In the genomic region with DNA sequence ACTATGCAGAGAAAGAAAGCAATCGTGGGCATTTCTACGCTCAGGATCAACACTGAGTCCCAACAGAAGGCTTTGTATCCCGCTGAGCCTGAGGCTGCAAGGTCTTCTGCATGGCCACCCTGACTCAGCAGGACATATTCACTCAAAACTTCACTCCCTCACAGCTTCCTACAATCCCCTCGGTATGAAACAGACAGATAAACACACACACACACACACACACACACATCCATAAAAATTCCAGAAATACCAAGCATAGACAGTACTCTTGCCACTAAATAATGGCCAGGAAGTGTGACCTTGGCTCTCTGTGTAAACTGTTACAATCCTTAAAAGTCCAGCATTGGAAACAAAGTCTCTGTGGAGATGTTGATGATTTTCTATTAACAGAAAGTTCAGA, we compare ENCODE assay signal across 21 mouse cellular contexts.
DNase-seq lines count a peak whose midpoint lies in the region; ATAC-seq and TF ChIP-seq lines count a peak whose summit lies in the region.
"Had no signal": no experiment of that assay in that cellular context is flagged by ENCODE, and none has a peak within 500 bp of the region (broad histone marks: within the 10 kb centered on the region; RNA-seq: fewer than 3 reads in every experiment).

No protein-coding gene starts in this region.

- no peaks in the 10 kb centered on the region for H3K9me3 ChIP-seq in kidney, embryonic 14.5 days (ENCODE audit: control insufficient read depth, low read length)
- H3K9me3 ChIP-seq: embryonic facial prominence, embryonic 15.5 days; lung, embryonic 15.5 days had no signal

- no peak for TF ChIP-seq CTCF in kidney, adult 2 months (conservative IDR thresholded peaks at IDR 0.05; ENCODE audit: insufficient read depth, insufficient read length, low read depth, low read length)

- peak; percentile 24 for DNase-seq in kidney, adult 2 months
- DNase-seq in ovary, adult 18-20 months (ENCODE audit: low spot score) = peak; percentile 1
- no peak for DNase-seq in ovary, postnatal 10 days (ENCODE audit: low spot score)
- peak; percentile 37 for DNase-seq in kidney, postnatal 14 days
- no peak for DNase-seq in heart, adult 9 months (ENCODE audit: low spot score in 2 of 2)
- DNase-seq: adrenal gland, adult 2 months; cerebellum, adult 9-11 months; gastrocnemius, postnatal 36 days; heart, postnatal 14 days; thymus, postnatal 36 days had no signal

- no peak overlapping the region for H3K27ac ChIP-seq in kidney, adult 2 months (ENCODE audit: insufficient read depth, low read depth, low read length)
- no peak overlapping the region for H3K27ac ChIP-seq in kidney, embryonic 14.5 days (ENCODE audit: low read depth, low read length)
- H3K27ac ChIP-seq: embryonic facial prominence, embryonic 15.5 days; hindbrain, embryonic 14.5 days; limb, embryonic 12.5 days; liver, embryonic 12.5 days; lung, embryonic 15.5 days had no signal

- no peak for TF ChIP-seq POLR2A in kidney, adult 2 months (IDR thresholded peaks at IDR 0.05; ENCODE audit: low read depth, low read length)

- no peak overlapping the region for H3K9ac ChIP-seq in kidney, embryonic 14.5 days (ENCODE audit: low read depth, low read length)
- H3K9ac ChIP-seq: embryonic facial prominence, embryonic 15.5 days; hindbrain, embryonic 14.5 days; limb, embryonic 12.5 days; liver, embryonic 12.5 days; lung, embryonic 15.5 days had no signal

- H3K27me3 ChIP-seq in kidney, adult 2 months (replicated peaks; ENCODE audit: control insufficient read depth, insufficient read depth, low read length) = no peaks in the 10 kb centered on the region
- no peaks in the 10 kb centered on the region for H3K27me3 ChIP-seq in kidney, embryonic 14.5 days (ENCODE audit: control insufficient read depth, insufficient read depth, low read length)
- H3K27me3 ChIP-seq: CH12.LX; embryonic facial prominence, embryonic 15.5 days; limb, embryonic 12.5 days; liver, embryonic 12.5 days; lung, embryonic 15.5 days; megakaryocyte, embryonic 14.5 days had no signal

- H3K4me1 ChIP-seq in kidney, adult 2 months (ENCODE audit: control insufficient read depth, insufficient read depth, low read length) = no peaks in the 10 kb centered on the region
- no peaks in the 10 kb centered on the region for H3K4me1 ChIP-seq in kidney, embryonic 14.5 days (ENCODE audit: control insufficient read depth, insufficient read depth, low read length)
- H3K4me1 ChIP-seq: embryonic facial prominence, embryonic 15.5 days; limb, embryonic 12.5 days; liver, embryonic 12.5 days; lung, embryonic 15.5 days; megakaryocyte, embryonic 14.5 days had no signal

- ATAC-seq in kidney, embryonic 14.5 days (ENCODE audit: low FRiP score, low TSS enrichment) = no peak
- no peak for ATAC-seq in megakaryocyte progenitor cell, adult 5-6 weeks (replicated peaks; ENCODE audit: poor library complexity)
- ATAC-seq: forebrain, embryonic 16.5 days; liver, embryonic 12.5 days had no signal

- H3K4me2 ChIP-seq in kidney, embryonic 14.5 days (replicated peaks; ENCODE audit: low read depth, low read length) = no peak overlapping the region
- H3K4me2 ChIP-seq: embryonic facial prominence, embryonic 15.5 days; heart, embryonic 11.5 days; hindbrain, embryonic 14.5 days; limb, embryonic 12.5 days; liver, embryonic 12.5 days; lung, embryonic 15.5 days had no signal

- 49% methylated on average over 4 of the region's 4 CpGs for WGBS in kidney, adult 2 months
- WGBS in kidney, embryonic 14.5 days = 60% methylated on average over 4 of the region's 4 CpGs

- no peak overlapping the region for H3K4me3 ChIP-seq in kidney, adult 2 months (ENCODE audit: insufficient read depth, low read depth, low read length)
- H3K4me3 ChIP-seq in kidney, embryonic 14.5 days (ENCODE audit: low read length) = no peak overlapping the region
- H3K4me3 ChIP-seq: embryonic facial prominence, embryonic 15.5 days; limb, embryonic 12.5 days; liver, embryonic 12.5 days; lung, embryonic 15.5 days; megakaryocyte, embryonic 14.5 days had no signal

- H3K36me3 ChIP-seq in kidney, adult 2 months (ENCODE audit: control insufficient read depth, insufficient read depth, low read length) = no peaks in the 10 kb centered on the region
- H3K36me3 ChIP-seq in kidney, embryonic 14.5 days (ENCODE audit: control insufficient read depth, insufficient read depth, low read length) = no peaks in the 10 kb centered on the region
- H3K36me3 ChIP-seq: embryonic facial prominence, embryonic 15.5 days; limb, embryonic 12.5 days; liver, embryonic 12.5 days; lung, embryonic 15.5 days had no signal

Comparison
In these comparisons a context has a peak if more than half of its experiments do, and no peak if none do; other contexts are left out.
1. DNase-seq: peak in kidney, adult 2 months (single experiment), ovary, adult 18-20 months (single experiment) and kidney, postnatal 14 days (single experiment); none in ovary, postnatal 10 days (single experiment) and heart, adult 9 months (0 of 2).